Comparison of ENCODE assay signal across 28 mouse cellular contexts in the genomic region with DNA sequence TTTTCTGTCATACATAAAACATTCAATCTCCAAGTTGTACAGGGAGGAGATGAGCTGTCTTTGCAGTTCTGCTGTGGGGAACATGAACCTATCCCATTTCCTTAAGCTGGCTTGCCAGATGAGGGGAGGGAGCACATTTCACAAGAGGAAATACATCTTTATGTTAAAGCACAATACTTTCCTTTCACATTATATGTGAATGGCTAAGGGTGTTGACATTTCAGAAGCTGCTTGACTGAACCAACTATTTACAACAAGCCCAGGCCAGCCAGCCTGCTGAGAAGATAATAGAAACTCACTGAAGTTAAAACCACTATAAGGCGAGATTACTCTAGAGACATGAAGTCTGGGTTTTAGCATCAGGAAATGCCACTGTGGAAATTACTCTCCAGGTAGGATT. TPM values are rescaled to one million over a fixed set of nuclear protein-coding genes. Genes with fewer than 3 reads are reported as not detected.
A peak's percentile ranks its signal among the peaks of the same experiment; 100 is the strongest.
DNase-seq lines count a peak whose midpoint lies in the region; ATAC-seq and TF ChIP-seq lines count a peak whose summit lies in the region.
"Had no signal": no experiment of that assay in that cellular context is flagged by ENCODE, and none has a peak within 500 bp of the region (broad histone marks: within the 10 kb centered on the region; RNA-seq: fewer than 3 reads in every experiment).

No protein-coding gene starts in this region.

- H3K4me3 ChIP-seq in embryonic facial prominence, embryonic 11.5 days (ENCODE audit: low read depth, low read length) = no peak overlapping the region
- no peak overlapping the region for H3K4me3 ChIP-seq in embryonic facial prominence, embryonic 10.5 days
- no peak overlapping the region for H3K4me3 ChIP-seq in stomach, embryonic 16.5 days (replicated peaks; ENCODE audit: low read length)
- H3K4me3 ChIP-seq in stomach, postnatal 0 days (ENCODE audit: low read depth, low read length) = no peak overlapping the region
- no peak overlapping the region for H3K4me3 ChIP-seq in embryonic facial prominence, embryonic 13.5 days
- H3K4me3 ChIP-seq: embryonic facial prominence, embryonic 15.5 days; heart, embryonic 12.5 days; heart, embryonic 15.5 days; hindbrain, embryonic 10.5 days had no signal

- no peak for TF ChIP-seq EP300 in stomach, postnatal 0 days (optimal IDR thresholded peaks at IDR 0.05)

- H3K4me2 ChIP-seq in embryonic facial prominence, embryonic 11.5 days (ENCODE audit: low read depth, low read length) = no peak overlapping the region
- no peak overlapping the region for H3K4me2 ChIP-seq in stomach, embryonic 16.5 days (ENCODE audit: low read depth, low read length)
- H3K4me2 ChIP-seq in stomach, postnatal 0 days (replicated peaks; ENCODE audit: low read depth) = no peak overlapping the region
- H3K4me2 ChIP-seq in embryonic facial prominence, embryonic 13.5 days = no peak overlapping the region
- H3K4me2 ChIP-seq: embryonic facial prominence, embryonic 15.5 days; heart, embryonic 12.5 days; heart, embryonic 15.5 days; hindbrain, embryonic 14.5 days had no signal

- no peak overlapping the region for H3K27ac ChIP-seq in embryonic facial prominence, embryonic 11.5 days (replicated peaks; ENCODE audit: low read depth, low read length)
- H3K27ac ChIP-seq in embryonic facial prominence, embryonic 10.5 days (replicated peaks) = no peak overlapping the region
- H3K27ac ChIP-seq in stomach, embryonic 16.5 days (ENCODE audit: low read length) = no peak overlapping the region
- no peak overlapping the region for H3K27ac ChIP-seq in stomach, postnatal 0 days (replicated peaks)
- H3K27ac ChIP-seq in embryonic facial prominence, embryonic 13.5 days = no peak overlapping the region
- H3K27ac ChIP-seq: embryonic facial prominence, embryonic 15.5 days; heart, embryonic 15.5 days; hindbrain, embryonic 10.5 days; hindbrain, embryonic 14.5 days; hindbrain, postnatal 0 days had no signal

- no peak for ATAC-seq in embryonic facial prominence, embryonic 11.5 days (replicated peaks; ENCODE audit: insufficient number of reproducible peaks, low FRiP score, low TSS enrichment, low read depth)
- 0 out of 2 replicates have a peak, but pooled peaks have one; percentile 40 for ATAC-seq in stomach, embryonic 16.5 days (ENCODE audit: insufficient read depth, low FRiP score)
- ATAC-seq in stomach, postnatal 0 days (ENCODE audit: low FRiP score, low TSS enrichment) = no peak
- 0 out of 2 replicates have a peak, but pooled peaks have one; percentile 10 for ATAC-seq in embryonic facial prominence, embryonic 13.5 days (ENCODE audit: insufficient number of reproducible peaks, insufficient read depth, low FRiP score, low TSS enrichment, low read depth)
- ATAC-seq: activated CD4-positive, CD25-positive, alpha-beta regulatory T cell, adult 4 months; forebrain, embryonic 14.5 days; forebrain, postnatal 0 days; hindbrain, postnatal 0 days; inflammation-experienced regulatory T-cells, adult 6 months; intestine, embryonic 16.5 days had no signal

- no peaks in the 10 kb centered on the region for H3K4me1 ChIP-seq in embryonic facial prominence, embryonic 11.5 days (ENCODE audit: control insufficient read depth, insufficient read depth, low read length)
- H3K4me1 ChIP-seq in embryonic facial prominence, embryonic 10.5 days = peaks cover 8% of the 10 kb centered on the region; the same call in 1 of the 2 replicates
- H3K4me1 ChIP-seq in stomach, embryonic 16.5 days (ENCODE audit: control insufficient read depth, insufficient read depth, low read length) = no peaks in the 10 kb centered on the region
- no peaks in the 10 kb centered on the region for H3K4me1 ChIP-seq in stomach, postnatal 0 days (replicated peaks; ENCODE audit: control insufficient read depth, insufficient read depth)
- no peaks in the 10 kb centered on the region for H3K4me1 ChIP-seq in embryonic facial prominence, embryonic 13.5 days
- H3K4me1 ChIP-seq: embryonic facial prominence, embryonic 15.5 days; heart, embryonic 15.5 days; hindbrain, embryonic 10.5 days had no signal

- H3K36me3 ChIP-seq in embryonic facial prominence, embryonic 11.5 days (replicated peaks; ENCODE audit: control insufficient read depth, insufficient read depth, low read depth, low read length) = no peaks in the 10 kb centered on the region
- H3K36me3 ChIP-seq in embryonic facial prominence, embryonic 10.5 days (replicated peaks) = no peaks in the 10 kb centered on the region
- H3K36me3 ChIP-seq in stomach, embryonic 16.5 days (ENCODE audit: control insufficient read depth, insufficient read depth, low read length) = no peaks in the 10 kb centered on the region
- H3K36me3 ChIP-seq in stomach, postnatal 0 days (ENCODE audit: control insufficient read depth, insufficient read depth, low read length) = no peaks in the 10 kb centered on the region
- no peaks in the 10 kb centered on the region for H3K36me3 ChIP-seq in embryonic facial prominence, embryonic 13.5 days
- H3K36me3 ChIP-seq: embryonic facial prominence, embryonic 15.5 days; heart, embryonic 12.5 days; heart, embryonic 15.5 days; hindbrain, embryonic 10.5 days had no signal

- peak; percentile 11 for DNase-seq in embryonic facial prominence, embryonic 11.5 days (ENCODE audit: low spot score)
- no peak for DNase-seq in embryonic facial prominence, embryonic 10.5 days (ENCODE audit: low spot score)
- DNase-seq in stomach, postnatal 0 days (ENCODE audit: low spot score) = no peak
- no peak for DNase-seq in retina, embryonic 14.5 days (ENCODE audit: low spot score)
- no peak for DNase-seq in frontal cortex, postnatal 14 days (ENCODE audit: low spot score in 2 of 2)
- DNase-seq: adrenal gland, adult 8-10 months; adrenal gland, postnatal 25 days; cerebellum, adult 11 months; cerebellum, adult 2 months; cerebellum, adult 9-11 months; cerebellum, postnatal 25 days; forebrain, postnatal 0 days; gastrocnemius, postnatal 25 days; heart, adult 18-20 months; heart, postnatal 10 days; heart, postnatal 36 days had no signal

- H3K9me3 ChIP-seq in embryonic facial prominence, embryonic 11.5 days (replicated peaks; ENCODE audit: control insufficient read depth, low read length) = no peaks in the 10 kb centered on the region
- no peaks in the 10 kb centered on the region for H3K9me3 ChIP-seq in embryonic facial prominence, embryonic 10.5 days
- no peaks in the 10 kb centered on the region for H3K9me3 ChIP-seq in stomach, embryonic 16.5 days (replicated peaks; ENCODE audit: control insufficient read depth, low read length)
- no peaks in the 10 kb centered on the region for H3K9me3 ChIP-seq in stomach, postnatal 0 days (ENCODE audit: control insufficient read depth, low read length)
- no peaks in the 10 kb centered on the region for H3K9me3 ChIP-seq in embryonic facial prominence, embryonic 13.5 days
- H3K9me3 ChIP-seq: embryonic facial prominence, embryonic 15.5 days; heart, embryonic 12.5 days; heart, embryonic 15.5 days; hindbrain, embryonic 10.5 days had no signal

- 32% methylated on average over 1 of the region's 1 CpGs for whole genome bisulfite sequencing in embryonic facial prominence, embryonic 11.5 days
- WGBS in embryonic facial prominence, embryonic 10.5 days = 37% methylated on average over 1 of the region's 1 CpGs
- 47% methylated on average over 1 of the region's 1 CpGs for WGBS in stomach, embryonic 16.5 days
- WGBS in stomach, postnatal 0 days = 38% methylated on average over 1 of the region's 1 CpGs
- WGBS in embryonic facial prominence, embryonic 13.5 days = 29% methylated on average over 1 of the region's 1 CpGs

- no peaks in the 10 kb centered on the region for H3K27me3 ChIP-seq in embryonic facial prominence, embryonic 11.5 days (ENCODE audit: control insufficient read depth, insufficient read depth, low read length)
- no peaks in the 10 kb centered on the region for H3K27me3 ChIP-seq in embryonic facial prominence, embryonic 10.5 days (replicated peaks; ENCODE audit: low read depth, poor library complexity, severe bottlenecking)
- no peaks in the 10 kb centered on the region for H3K27me3 ChIP-seq in stomach, embryonic 16.5 days (ENCODE audit: control insufficient read depth, insufficient read depth, low read length)
- H3K27me3 ChIP-seq in stomach, postnatal 0 days (ENCODE audit: control insufficient read depth, insufficient read depth, low read length) = no peaks in the 10 kb centered on the region
- H3K27me3 ChIP-seq in embryonic facial prominence, embryonic 13.5 days = no peaks in the 10 kb centered on the region
- H3K27me3 ChIP-seq: embryonic facial prominence, embryonic 15.5 days; heart, embryonic 12.5 days; heart, embryonic 15.5 days had no signal

- TF ChIP-seq CTCF in stomach, postnatal 0 days (IDR thresholded peaks at IDR 0.05; ENCODE audit: low read depth) = no peak

- H3K9ac ChIP-seq in embryonic facial prominence, embryonic 11.5 days (replicated peaks; ENCODE audit: low read length) = no peak overlapping the region
- no peak overlapping the region for H3K9ac ChIP-seq in stomach, embryonic 16.5 days (ENCODE audit: low read length)
- no peak overlapping the region for H3K9ac ChIP-seq in stomach, postnatal 0 days (ENCODE audit: low read length)
- no peak overlapping the region for H3K9ac ChIP-seq in embryonic facial prominence, embryonic 13.5 days
- H3K9ac ChIP-seq: embryonic facial prominence, embryonic 15.5 days; forebrain, postnatal 0 days; heart, embryonic 12.5 days; heart, embryonic 15.5 days; hindbrain, embryonic 14.5 days had no signal

RNA-seq across cellular contexts. Expression of a gene that starts 11.1 kb away (rescaled TPM):
- polyA plus RNA-seq in embryonic facial prominence, embryonic 11.5 days (2014; fragmentation: Nextera tagmentation; extraction: Ambion mirVana) = 456 and 467 TPM in 2 replicates
- 405 and 408 TPM in 2 replicates for polyA plus RNA-seq in embryonic facial prominence, embryonic 10.5 days (2016; fragmentation: Nextera tagmentation; extraction: Ambion mirVana)
- 443 and 498 TPM in 2 replicates for polyA plus RNA-seq in stomach, embryonic 16.5 days (2015; fragmentation: Nextera tagmentation; extraction: Ambion mirVana)
- polyA plus RNA-seq in stomach, postnatal 0 days (2015; fragmentation: Nextera tagmentation; extraction: Ambion mirVana) = 408 and 413 TPM in 2 replicates
- 397 and 401 TPM in 2 replicates for polyA plus RNA-seq in embryonic facial prominence, embryonic 13.5 days (2015; fragmentation: Nextera tagmentation; extraction: Ambion mirVana)

RNA-seq across cellular contexts. Expression of a gene that starts 11.3 kb away (rescaled TPM):
- 10.3 and 11.9 TPM in 2 replicates for polyA plus RNA-seq in embryonic facial prominence, embryonic 11.5 days (2014; fragmentation: Nextera tagmentation; extraction: Ambion mirVana)
- polyA plus RNA-seq in embryonic facial prominence, embryonic 10.5 days (2016; fragmentation: Nextera tagmentation; extraction: Ambion mirVana) = 9.5 and 10.7 TPM in 2 replicates
- polyA plus RNA-seq in stomach, embryonic 16.5 days (2015; fragmentation: Nextera tagmentation; extraction: Ambion mirVana) = 8.9 and 9.2 TPM in 2 replicates
- 3.3 and 4.4 TPM in 2 replicates for polyA plus RNA-seq in stomach, postnatal 0 days (2015; fragmentation: Nextera tagmentation; extraction: Ambion mirVana)
- polyA plus RNA-seq in embryonic facial prominence, embryonic 13.5 days (2015; fragmentation: Nextera tagmentation; extraction: Ambion mirVana) = 12.1 TPM in 2 replicates

Comparison
In these comparisons a context has a peak if more than half of its experiments do, and no peak if none do; other contexts are left out.
1. ATAC-seq: peak in stomach, embryonic 16.5 days (single experiment) and embryonic facial prominence, embryonic 13.5 days (single experiment); none in embryonic facial prominence, embryonic 11.5 days (single experiment) and stomach, postnatal 0 days (single experiment).